Mouse (Mus musculus) embryonic fibroblast, embryonic 13.5 days (primary cell): ENCODE measurements at regions not wholly inside any gene's neighbourhood (a gene's known extent, or its start where the extent isn't known, plus 50 kb on each side); places are given as distances from the start of the nearest gene placed in this dataset.

Source experiments
- H3K27ac ChIP-seq: 2 replicates; pipeline ENCODE4 v1.5.1; 2012; ENCODE audit warnings: low read length, control low read depth, inconsistent platforms; ENCODE audit not compliant: insufficient read depth
- H3K4me1 ChIP-seq: 2 replicates; pipeline ENCODE4 v1.6.1; 2011; ENCODE audit warnings: low read length; ENCODE audit not compliant: control insufficient read depth, insufficient read depth
- H3K4me3 ChIP-seq: 2 replicates; pipeline ENCODE4 v1.5.1; 2011; ENCODE audit warnings: mild to moderate bottlenecking, control low read depth, low read length; ENCODE audit not compliant: insufficient read depth
- CTCF ChIP-seq: IDR thresholded peaks from 2 replicates; pipeline ENCODE4 v1.5.1; 2011; ENCODE audit warnings: mild to moderate bottlenecking, control low read depth, low read length, moderate library complexity, borderline replicate concordance; ENCODE audit not compliant: insufficient read depth
- POLR2A ChIP-seq: IDR thresholded peaks from 2 replicates; pipeline ENCODE4 v1.6.1; 2011; ENCODE audit warnings: low read depth, mild to moderate bottlenecking, control low read depth, low read length, moderate library complexity

DNA sequence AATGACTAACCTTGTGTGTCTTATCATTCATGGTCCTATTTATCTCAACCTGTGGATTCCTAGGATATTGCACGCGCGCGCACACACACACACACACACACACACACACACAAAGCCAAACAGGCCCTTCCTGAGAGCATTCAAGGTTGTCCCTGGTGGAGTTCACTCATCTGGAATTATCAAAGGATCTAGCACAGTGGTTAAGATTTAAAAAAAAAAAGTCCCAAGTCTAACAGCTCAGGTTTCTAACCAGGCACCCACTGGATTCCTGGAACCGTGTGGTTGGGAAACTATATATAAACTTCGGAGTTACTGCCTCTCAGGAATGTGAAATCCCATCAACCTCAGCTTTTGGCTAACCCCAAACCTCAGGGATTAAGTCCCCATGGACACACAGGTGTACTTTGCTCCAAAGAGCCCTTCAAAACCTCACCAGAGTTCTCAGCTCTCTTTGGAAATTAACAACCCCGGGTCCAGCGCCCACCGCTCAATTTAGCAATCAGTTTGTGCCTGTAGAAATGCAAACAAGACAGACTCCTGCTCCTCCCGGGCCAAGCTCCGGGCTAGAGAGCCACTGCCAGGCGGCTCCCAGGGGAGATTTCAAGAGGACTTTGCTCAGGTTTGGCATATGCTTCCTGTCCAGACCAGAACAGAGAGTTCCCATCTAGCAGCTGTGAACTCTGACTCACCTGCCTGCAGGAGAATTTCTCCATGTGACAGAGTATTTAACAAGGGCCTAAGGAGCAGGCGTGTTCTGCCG lies 320.1 kb upstream of the Jarid2 start:
- no peak overlapping the region for H3K27ac ChIP-seq
- TF ChIP-seq POLR2A (no peak), CTCF (no peak)

GRCm38 (mm10) chr13:44409720-44410047 lies 319.6 kb upstream of the Jarid2 start:
- Histone ChIP-seq H3K27ac (no peak overlapping the region), H3K4me1 (no peaks in the 10 kb centered on the region; the same call in 1 of the 2 replicates), H3K4me3 (no peak overlapping the region)
- TF ChIP-seq POLR2A = no peak
- TF ChIP-seq CTCF = no peak

More for the DNA sequence above, 320.1 kb upstream of the Jarid2 start:
- no peaks in the 10 kb centered on the region; the same call in 1 of the 2 replicates for H3K4me1 ChIP-seq
- H3K4me3 ChIP-seq = no peak overlapping the region

- no peaks in the 10 kb centered on the region; the same call in 1 of the 2 replicates for H3K4me1 ChIP-seq
- no peak overlapping the region for H3K4me3 ChIP-seq
- no peak for TF ChIP-seq CTCF
- TF ChIP-seq POLR2A = no peak
- no peak overlapping the region for H3K27ac ChIP-seq
Observed at GRCm38 (mm10) chr13:44411781-44412496, 317.3 kb upstream of the Jarid2 start.

GRCm38 (mm10) chr13:44413305-44413704 lies 316.0 kb upstream of the Jarid2 start:
- no peak overlapping the region for H3K27ac ChIP-seq
- H3K4me3 ChIP-seq = no peak overlapping the region
- TF ChIP-seq POLR2A (no peak), CTCF (no peak)
- H3K4me1 ChIP-seq = no peaks in the 10 kb centered on the region; the same call in 1 of the 2 replicates

GRCm38 (mm10) chr13:44415971-44416370 lies 313.3 kb upstream of the Jarid2 start:
- Histone ChIP-seq H3K27ac (no peak overlapping the region), H3K4me3 (no peak overlapping the region), H3K4me1 (no peaks in the 10 kb centered on the region)
- TF ChIP-seq POLR2A (no peak), CTCF (no peak)

DNA sequence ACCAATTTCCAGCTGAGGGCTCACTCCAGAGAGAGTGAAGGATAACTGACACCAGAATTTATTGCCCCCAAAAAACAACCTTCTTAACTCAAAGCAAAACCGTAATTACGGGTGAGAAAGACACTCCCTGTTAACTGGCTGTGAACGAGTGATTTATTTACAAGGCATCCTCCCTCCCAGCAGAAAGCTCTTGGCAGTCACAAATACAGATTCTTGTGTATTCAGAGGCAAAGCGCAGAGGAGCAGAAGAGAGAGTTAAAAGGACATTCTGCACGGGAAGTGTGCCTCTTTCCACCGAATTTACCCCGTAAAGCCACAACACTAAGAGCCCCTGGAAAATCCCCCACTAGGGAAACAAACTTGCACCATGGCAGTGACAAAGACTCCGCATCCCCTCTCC lies 312.3 kb upstream of the Jarid2 start:
- Histone ChIP-seq H3K27ac (no peak overlapping the region), H3K4me3 (no peak overlapping the region), H3K4me1 (no peaks in the 10 kb centered on the region)
- TF ChIP-seq CTCF = no peak
- no peak for TF ChIP-seq POLR2A

GRCm38 (mm10) chr13:44419056-44419455 lies 310.2 kb upstream of the Jarid2 start:
- Histone ChIP-seq H3K27ac (no peak overlapping the region), H3K4me3 (no peak overlapping the region), H3K4me1 (no peaks in the 10 kb centered on the region)
- TF ChIP-seq CTCF = no peak
- TF ChIP-seq POLR2A = no peak

DNA sequence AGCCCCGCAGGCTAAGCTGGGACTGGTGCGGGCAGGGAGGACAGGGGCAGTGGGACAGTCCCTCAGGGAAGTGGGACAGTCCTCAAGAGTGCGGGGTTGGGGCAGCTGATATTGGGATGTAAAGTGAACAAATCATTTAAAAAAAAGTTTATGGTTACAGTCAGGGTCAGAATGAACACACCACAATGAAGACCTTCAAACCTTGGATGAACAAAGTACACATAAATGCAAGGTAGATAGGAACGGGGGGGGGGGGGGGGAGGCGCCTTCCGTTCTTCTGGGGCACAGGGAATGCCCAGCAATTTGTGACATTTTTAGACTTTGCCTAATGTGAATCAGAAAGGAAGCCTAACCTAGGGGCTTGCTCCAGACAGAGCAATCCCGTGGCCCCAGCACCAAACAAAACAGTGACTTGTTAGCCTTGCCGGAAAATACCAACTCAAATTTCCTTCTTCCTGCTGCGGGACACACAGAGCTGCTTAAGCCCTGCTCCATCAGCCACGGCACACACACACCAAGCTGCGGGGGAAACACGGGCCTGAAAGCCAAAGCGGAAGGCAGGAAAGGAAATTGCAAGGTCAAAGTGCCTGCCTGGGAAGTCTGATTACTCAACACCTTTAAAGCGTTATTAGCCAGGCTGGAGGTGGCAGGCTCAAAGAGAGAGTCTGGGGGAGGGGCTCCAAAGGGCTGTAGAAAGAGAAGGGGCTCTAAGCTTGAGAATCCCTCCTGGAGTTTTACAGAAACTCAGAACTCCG lies 309.6 kb upstream of the Jarid2 start:
- no peaks in the 10 kb centered on the region for H3K4me1 ChIP-seq
- H3K4me3 ChIP-seq = no peak overlapping the region
- H3K27ac ChIP-seq = no peak overlapping the region
- TF ChIP-seq POLR2A (no peak), CTCF (no peak)

DNA sequence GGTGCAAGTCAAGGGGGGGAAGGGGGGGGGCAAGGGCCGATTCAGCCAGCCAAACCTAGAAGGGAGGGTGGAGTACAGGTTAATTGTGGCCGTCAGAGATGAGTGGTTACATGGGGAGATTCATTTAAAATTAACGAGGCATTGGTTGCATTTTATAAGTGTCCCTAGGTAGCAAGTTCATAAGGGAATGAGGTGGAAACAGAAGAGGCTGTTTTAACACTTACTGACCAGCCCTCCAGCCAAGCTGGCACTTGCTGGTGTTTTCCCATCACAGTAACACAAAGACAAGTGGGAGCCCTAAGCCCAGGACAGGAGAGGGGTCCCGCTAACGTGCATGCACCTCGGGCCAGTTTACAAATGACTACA lies 309.1 kb upstream of the Jarid2 start:
- H3K4me1 ChIP-seq = no peaks in the 10 kb centered on the region
- H3K27ac ChIP-seq = no peak overlapping the region
- H3K4me3 ChIP-seq = no peak overlapping the region
- TF ChIP-seq CTCF = no peak
- TF ChIP-seq POLR2A = no peak
